Mouse (Mus musculus): Measurements from ENCODE around the gene Timmdc1.
"Not testable (repeated sequence)": the region's sequence is repeated elsewhere in the genome, so short reads cannot be mapped to it uniquely, and the experiment has no call there.

Gene Timmdc1

DNA sequence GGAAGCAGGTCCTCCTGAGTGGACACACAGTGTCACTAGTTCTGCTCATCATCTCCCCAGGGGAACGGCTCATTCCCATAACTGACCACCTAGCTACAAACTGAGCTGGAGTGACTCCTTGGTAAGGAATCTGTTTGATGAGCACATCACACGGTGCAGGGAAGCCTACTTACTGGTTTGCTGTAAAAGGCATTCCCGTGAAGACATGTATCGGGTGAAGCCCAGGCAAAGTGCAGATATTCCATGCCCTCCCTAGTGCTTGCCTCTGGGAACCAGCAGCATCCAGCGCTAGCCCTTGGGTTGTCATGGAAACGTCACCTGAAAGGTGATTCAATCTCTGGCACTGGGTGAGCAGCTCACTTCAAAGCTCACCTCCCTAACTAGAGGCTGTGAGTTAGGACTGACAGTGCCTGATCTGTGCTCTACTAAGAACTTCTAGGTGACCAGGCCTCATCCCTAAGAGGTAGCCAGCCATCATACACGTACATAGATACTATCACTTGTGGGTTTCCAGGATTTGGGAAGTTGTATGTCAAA lies 25.8 kb downstream of the Timmdc1 start:
- DNase-seq (ENCODE audit: low spot score in 2 of 2): no peak

- DNase-seq (ENCODE audit: low spot score in 2 of 2): no peak
Measured at GRCm38 (mm10) chr16:38493890-38494289, 28.6 kb downstream of the Timmdc1 start.

GRCm38 (mm10) chr16:38492551-38492950 lies 29.9 kb downstream of the Timmdc1 start:
- DNase-seq (ENCODE audit: low spot score in 2 of 2): no peak

DNA sequence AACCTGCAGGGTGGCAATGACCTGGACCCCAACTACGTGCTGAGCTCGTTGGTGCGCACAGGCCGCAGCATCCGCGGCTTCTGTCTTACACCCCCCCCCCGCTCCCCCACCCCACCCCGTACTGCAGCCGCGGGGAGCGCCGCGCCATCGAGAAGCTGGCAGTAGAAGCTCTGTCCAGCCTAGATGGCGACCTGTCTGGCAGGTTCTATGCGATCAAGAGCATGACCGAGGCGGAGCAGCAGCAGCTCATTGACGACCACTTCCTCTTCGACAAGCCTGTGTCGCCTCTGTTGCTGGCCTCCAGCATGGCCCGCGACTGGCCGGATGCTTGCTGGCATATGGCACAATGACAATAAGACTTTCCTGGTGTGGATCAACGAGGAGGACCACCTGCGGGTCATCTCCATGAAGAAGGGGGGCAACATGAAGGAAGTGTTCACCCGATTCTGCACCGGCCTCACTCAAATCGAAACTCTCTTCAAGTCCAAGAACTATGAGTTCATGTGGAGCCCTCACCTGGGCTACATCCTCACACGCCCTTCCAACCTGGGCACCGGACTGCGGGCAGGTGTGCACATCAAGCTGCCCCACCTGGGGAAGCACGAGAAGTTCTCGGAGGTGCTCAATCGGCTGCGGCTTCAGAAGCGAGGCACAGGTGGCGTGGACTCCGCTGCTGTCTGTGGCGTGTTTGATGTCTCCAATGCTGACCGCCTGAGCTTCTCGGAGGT lies 38.7 kb downstream of the Timmdc1 start:
- peak in 1 of 2 experiments; percentile 30 for DNase-seq (ENCODE audit: low spot score in 2 of 2)

DNA sequence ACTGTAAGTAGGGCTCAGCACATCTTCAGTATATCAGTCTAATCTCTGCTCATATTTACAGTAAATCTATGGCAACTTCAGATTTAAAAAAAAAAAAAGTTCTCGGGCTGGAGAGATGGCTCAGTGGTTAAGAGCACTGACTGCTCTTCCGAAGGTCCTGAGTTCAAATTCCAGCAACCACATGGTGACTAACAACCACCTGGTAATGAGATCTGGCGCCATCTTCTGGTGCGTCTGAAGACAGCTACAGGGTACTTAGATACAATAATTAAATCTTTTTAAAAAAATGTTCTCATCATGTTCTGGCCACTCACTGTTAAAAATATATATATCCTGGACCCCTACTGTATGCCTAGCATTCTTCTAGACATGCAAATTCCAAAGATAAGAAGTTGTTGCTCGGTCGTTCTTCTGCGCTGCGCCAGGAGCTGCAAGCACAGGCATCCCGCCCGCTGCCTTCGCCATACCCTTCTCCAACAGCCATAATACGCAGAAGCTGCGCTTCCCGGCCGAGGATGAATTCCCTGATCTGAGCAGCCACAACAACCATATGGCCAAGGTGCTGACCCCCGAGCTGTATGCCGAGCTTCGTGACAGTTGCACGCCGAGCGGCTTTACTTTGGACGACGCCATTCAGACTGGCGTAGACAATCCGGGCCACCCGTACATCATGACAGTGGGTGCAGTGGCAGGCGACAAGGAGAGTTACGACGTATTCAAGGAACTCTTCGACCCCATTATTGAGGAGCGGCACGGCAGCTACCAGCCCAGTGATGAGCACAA lies 39.5 kb downstream of the Timmdc1 start:
- peak in 1 of 2 experiments; percentile 42 for DNase-seq (ENCODE audit: low spot score in 2 of 2)

DNA sequence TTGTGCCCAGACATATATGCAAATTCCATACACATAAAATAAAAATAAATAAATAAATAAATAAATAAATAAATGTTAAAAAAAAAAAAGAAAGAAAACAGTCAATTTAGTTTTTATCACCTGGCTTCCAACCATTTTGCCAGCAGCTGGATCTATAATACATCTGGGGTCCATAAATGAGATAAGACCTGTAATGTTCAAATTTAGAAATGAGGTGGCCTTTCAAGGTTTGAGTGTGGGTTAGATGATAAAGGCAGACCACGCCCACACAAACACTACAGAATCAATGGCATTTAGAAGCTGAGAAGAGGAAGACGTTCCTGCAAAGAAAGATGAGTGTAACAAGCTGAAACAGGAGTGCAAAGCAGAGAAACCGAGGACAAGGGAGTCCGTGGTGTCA lies 41.1 kb downstream of the Timmdc1 start:
- no peak for DNase-seq (ENCODE audit: low spot score in 2 of 2)

- DNase-seq (ENCODE audit: low spot score in 2 of 2): no peak
Measured at GRCm38 (mm10) chr16:38478296-38478695, 44.2 kb downstream of the Timmdc1 start.

DNA sequence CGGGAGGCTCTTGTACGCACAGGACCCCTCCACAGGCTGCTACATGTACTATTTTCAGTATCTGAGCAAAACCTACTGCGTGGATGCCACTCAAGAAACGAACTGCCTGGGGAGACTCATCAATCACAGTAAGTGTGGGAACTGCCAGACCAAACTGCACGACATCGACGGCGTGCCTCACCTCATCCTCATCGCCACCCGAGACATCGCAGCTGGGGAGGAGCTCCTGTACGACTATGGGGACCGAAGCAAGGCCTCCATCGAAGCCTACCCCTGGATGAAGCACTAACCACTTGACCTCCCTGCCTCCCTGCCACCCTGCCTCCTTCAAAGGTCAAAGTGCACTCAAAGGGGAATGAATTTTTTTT lies 45.2 kb downstream of the Timmdc1 start:
- not testable (repeated sequence) for DNase-seq (ENCODE audit: low spot score in 2 of 2)

- DNase-seq (ENCODE audit: low spot score in 2 of 2): peak in 1 of 2 experiments; percentile 53
Measured at GRCm38 (mm10) chr16:38476312-38477240, 45.9 kb downstream of the Timmdc1 start.

DNA sequence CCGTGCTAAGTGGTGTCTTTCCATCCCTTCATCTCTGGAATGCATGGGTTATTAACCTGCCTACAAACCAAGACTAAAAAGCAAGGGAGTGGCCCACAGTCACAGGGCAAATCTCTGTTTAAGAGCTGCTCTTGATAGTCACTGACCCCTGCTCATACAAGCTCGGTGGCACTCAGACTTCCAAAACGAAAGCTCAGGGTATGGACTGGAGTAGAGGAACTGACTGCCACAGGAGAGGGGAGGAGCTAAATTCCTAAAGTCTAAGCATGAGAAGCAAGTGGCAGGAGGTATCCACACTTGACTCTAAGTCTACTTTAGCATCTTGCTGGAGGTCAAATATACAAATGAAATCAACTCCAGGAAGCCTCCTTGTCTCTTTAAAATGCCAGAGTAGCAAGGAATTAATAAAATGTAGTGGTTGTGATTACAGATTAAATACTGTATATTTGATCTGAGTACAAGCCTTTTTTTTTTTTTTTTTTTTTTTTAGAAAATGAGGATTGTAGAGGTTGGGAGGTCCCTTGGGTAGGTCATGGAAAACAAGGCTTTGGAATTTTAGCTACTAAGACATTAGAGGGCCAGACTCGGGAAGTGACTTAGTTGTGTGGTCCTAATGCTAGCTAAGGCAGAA lies 46.7 kb downstream of the Timmdc1 start:
- DNase-seq (ENCODE audit: low spot score in 2 of 2): no peak

- no peak for DNase-seq (ENCODE audit: low spot score in 2 of 2)
Measured at GRCm38 (mm10) chr16:38474677-38475286, 47.7 kb downstream of the Timmdc1 start.

GRCm38 (mm10) chr16:38473661-38474060 lies 48.8 kb downstream of the Timmdc1 start:
- no peak for DNase-seq (ENCODE audit: low spot score in 2 of 2)

DNA sequence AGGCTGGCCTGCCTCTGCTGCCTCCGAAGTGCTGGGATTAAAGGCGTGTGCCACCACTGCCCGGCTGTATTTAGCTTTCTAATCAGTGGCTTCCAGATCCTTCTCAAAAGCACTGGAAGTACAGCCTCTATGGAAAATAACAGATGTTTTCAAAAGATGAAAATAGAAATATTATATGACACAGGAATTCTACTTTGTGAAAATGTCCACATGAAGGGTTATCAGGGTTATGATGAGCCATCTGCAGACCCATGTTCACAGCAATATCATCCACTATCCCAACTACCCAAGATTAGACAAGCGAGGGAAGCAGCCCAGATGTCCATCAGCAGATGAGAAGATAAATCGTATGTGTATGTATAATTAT lies 50.0 kb downstream of the Timmdc1 start:
- DNase-seq (ENCODE audit: low spot score in 2 of 2): no peak

DNA sequence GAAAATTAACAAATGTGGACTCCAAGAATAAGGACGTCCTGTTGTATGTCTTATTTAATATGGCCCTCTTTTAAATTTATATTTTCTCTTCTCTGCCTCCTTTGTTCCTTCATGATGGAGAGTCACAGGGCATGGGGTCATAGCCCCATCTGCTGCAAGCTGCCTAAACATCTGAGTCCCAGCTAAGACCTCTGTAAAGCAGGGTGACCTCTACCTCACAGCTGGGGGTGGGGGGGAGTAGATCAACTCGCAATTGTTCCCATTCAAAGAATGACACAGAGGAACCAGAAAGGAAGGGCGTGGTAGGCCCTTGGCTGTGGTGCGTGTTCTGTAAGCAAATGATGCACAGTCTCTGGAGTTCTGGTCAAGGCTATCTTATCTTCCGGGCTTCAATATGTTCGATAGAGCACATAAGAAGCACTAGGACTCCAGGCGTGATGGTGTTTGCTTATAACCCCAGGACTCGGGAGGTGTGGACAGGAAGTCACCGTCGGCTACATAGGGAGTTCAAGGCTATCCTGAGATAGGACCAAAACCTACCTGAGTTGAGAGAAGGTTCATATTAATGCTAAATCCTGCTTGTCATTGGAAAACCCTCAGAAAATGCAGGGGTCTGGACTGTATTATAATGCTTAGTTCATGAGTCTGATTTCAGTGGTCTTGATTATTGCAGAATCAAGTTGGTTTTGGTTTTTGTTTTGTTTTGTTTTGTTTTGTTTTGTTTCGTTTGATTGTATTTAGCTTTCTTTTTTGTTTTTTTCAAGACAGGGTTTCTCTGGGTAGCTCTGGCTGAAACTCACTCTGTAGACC lies 50.6 kb downstream of the Timmdc1 start:
- DNase-seq (ENCODE audit: low spot score in 2 of 2): no peak

- DNase-seq (ENCODE audit: low spot score in 2 of 2): no peak
Measured at GRCm38 (mm10) chr16:38469437-38469836, 53.0 kb downstream of the Timmdc1 start.

GRCm38 (mm10) chr16:38468706-38469018 lies 53.8 kb downstream of the Timmdc1 start:
- DNase-seq (ENCODE audit: low spot score in 2 of 2): no peak

- DNase-seq (ENCODE audit: low spot score in 2 of 2): no peak
Measured at GRCm38 (mm10) chr16:38467917-38468705, 54.4 kb downstream of the Timmdc1 start.

DNA sequence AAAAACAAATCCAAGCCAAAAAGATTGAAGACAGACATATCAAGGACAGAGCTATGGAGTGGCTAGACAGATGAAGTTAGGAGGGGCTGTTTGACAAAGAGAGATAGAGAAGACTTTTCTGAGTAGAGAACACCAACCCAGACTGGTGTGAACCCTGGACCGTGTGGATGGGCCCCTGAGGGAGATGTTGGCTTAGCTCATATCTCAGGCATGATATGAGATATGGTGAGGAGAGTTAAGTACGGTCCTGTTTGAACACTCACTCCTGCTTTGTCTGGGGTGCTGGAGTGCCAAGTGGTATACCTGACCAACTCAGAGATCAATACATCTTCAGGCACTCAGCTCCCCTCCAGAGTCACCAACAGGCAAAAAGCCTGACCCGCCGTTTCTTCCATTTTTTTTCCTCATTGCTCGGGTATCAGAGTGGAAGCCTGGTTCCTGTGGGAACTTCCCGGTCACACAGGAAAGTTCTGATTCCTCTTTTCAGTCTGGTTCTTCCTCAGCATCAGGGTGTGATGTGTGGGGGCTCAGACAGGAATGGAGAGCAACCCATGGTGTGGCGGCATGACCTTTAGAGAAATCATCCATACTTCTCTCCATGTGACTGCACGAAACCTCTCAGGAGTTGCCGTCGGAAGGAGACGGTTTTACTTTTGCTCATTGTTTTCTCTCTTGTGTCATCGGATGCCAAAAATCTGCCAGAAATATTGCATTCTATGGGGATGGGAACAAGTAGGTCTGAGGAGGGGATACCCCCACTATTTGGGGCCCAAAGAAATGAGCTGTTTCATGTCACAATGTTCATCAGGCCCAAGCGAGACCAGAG lies 55.2 kb downstream of the Timmdc1 start:
- DNase-seq (ENCODE audit: low spot score in 2 of 2): no peak

GRCm38 (mm10) chr16:38466089-38466488 lies 56.4 kb downstream of the Timmdc1 start:
- DNase-seq (ENCODE audit: low spot score in 2 of 2): no peak

Measured in urinary bladder, adult 18-20 months (tissue).